Mouse (Mus musculus) heart, adult 2 months (tissue): ENCODE measurements around the gene Cdk14.

Experiments used
- CTCF ChIP-seq: fragments of 200-600 bp; IDR thresholded peaks from 2 replicates; pipeline ENCODE4 v1.8.1; 2022; ENCODE audit warnings: antibody characterized with exemption, mild to moderate bottlenecking, moderate library complexity
- POLR2A ChIP-seq: fragments of 200-500 bp; IDR thresholded peaks from 2 replicates; pipeline ENCODE4 v1.6.1; 2011; ENCODE audit warnings: mild to moderate bottlenecking, low read depth, low read length, control low read depth; ENCODE audit not compliant: insufficient read depth

DNA sequence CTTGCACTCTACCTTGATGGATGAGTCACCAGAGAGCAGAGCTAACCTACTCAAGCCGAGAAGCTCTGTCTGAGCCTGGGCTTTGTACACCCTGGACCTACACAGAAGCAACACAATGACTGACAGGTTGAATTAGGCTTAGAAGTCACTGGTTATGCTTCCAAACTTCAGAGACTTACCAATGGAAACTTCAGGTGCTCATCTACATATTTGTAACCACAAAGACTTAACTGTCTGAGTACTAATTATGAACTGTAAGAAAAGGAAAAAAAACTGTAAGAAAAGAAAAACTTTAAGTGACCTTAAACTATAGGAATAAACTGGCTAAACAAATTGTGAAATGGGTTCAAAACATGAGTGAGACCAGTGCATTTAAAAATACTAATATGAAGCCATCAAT is 364.6 kb downstream of the Cdk14 start:
- TF ChIP-seq POLR2A (no peak), CTCF (no peak)
